Comparison of ENCODE assay signal across 30 mouse cellular contexts in genomic region chr4:84020692-84021091, GRCm38 (mm10).
DNase-seq lines count a peak whose midpoint lies in the region; ATAC-seq and TF ChIP-seq lines count a peak whose summit lies in the region.
"Had no signal": no experiment of that assay in that cellular context is flagged by ENCODE, and none has a peak within 500 bp of the region (broad histone marks: within the 10 kb centered on the region; RNA-seq: fewer than 3 reads in every experiment).

No protein-coding gene starts in this region.

- H3K4me3 ChIP-seq in kidney, postnatal 0 days (replicated peaks; ENCODE audit: low read depth, low read length): no peak overlapping the region
- H3K4me3 ChIP-seq: embryonic facial prominence, embryonic 12.5 days; erythroblast, embryonic 14.5 days; forebrain, embryonic 12.5 days; hindbrain, embryonic 13.5 days; limb, embryonic 10.5 days; limb, embryonic 15.5 days; liver, embryonic 13.5 days; lung, embryonic 15.5 days; midbrain, embryonic 13.5 days; neural tube, embryonic 13.5 days had no signal

- ATAC-seq in kidney, postnatal 0 days (replicated peaks; ENCODE audit: low FRiP score, low read depth): no peak
- ATAC-seq: midbrain, embryonic 13.5 days had no signal

- H3K4me2 ChIP-seq in kidney, postnatal 0 days (ENCODE audit: low read length): no peak overlapping the region
- H3K4me2 ChIP-seq: embryonic facial prominence, embryonic 12.5 days; forebrain, embryonic 12.5 days; heart, embryonic 11.5 days; hindbrain, embryonic 13.5 days; limb, embryonic 15.5 days; liver, embryonic 13.5 days; lung, embryonic 15.5 days; midbrain, embryonic 13.5 days; neural tube, embryonic 13.5 days had no signal

- peak; percentile 90 for DNase-seq in heart, adult 11 months
- no peak for DNase-seq in heart, adult 8-10 months (ENCODE audit: low spot score)
- DNase-seq in kidney, postnatal 0 days (ENCODE audit: low spot score): peak; percentile 67
- no peak for DNase-seq in kidney, adult 11 months
- peak; percentile 14 for DNase-seq in 3134 (ENCODE audit: extremely low read depth, insufficient read length, low spot score)
- peak; percentile 76 for DNase-seq in R1 (ENCODE audit: low read depth, low spot score)
- no peak for DNase-seq in gastrocnemius, adult 18-20 months (ENCODE audit: low spot score)
- DNase-seq: adrenal gland, postnatal 10 days; cerebellum, adult 11 months; cerebellum, adult 9-10 months; cerebellum, postnatal 36 days; gastrocnemius, postnatal 14 days; heart, postnatal 36 days; kidney, adult 8-10 months; kidney, postnatal 36 days; layer of hippocampus, postnatal 36 days; liver, embryonic 13.5 days; right cerebral cortex, postnatal 4 days; thymus, postnatal 4 days had no signal

- no peak for TF ChIP-seq CTCF in kidney, postnatal 0 days (IDR thresholded peaks at IDR 0.05; ENCODE audit: low read depth)

- H3K4me1 ChIP-seq in kidney, postnatal 0 days (replicated peaks; ENCODE audit: insufficient read depth, low read length): peaks cover 9% of the 10 kb centered on the region; the same call in 1 of the 2 replicates
- H3K4me1 ChIP-seq: hindbrain, embryonic 13.5 days; liver, embryonic 13.5 days; midbrain, embryonic 13.5 days had no signal

- H3K27ac ChIP-seq in kidney, postnatal 0 days: no peak overlapping the region
- H3K27ac ChIP-seq: embryonic facial prominence, embryonic 12.5 days; forebrain, embryonic 12.5 days; hindbrain, embryonic 13.5 days; limb, embryonic 15.5 days; liver, embryonic 13.5 days; macrophage; midbrain, embryonic 13.5 days; neural tube, embryonic 13.5 days had no signal

- 29% methylated on average over 1 of the region's 1 CpGs for WGBS in kidney, postnatal 0 days

- H3K27me3 ChIP-seq in kidney, postnatal 0 days (ENCODE audit: insufficient read depth, low read length): no peaks in the 10 kb centered on the region
- H3K27me3 ChIP-seq: forebrain, embryonic 12.5 days; hindbrain, embryonic 13.5 days; limb, embryonic 15.5 days; liver, embryonic 13.5 days; lung, embryonic 15.5 days; neural tube, embryonic 13.5 days had no signal

- H3K36me3 ChIP-seq in kidney, postnatal 0 days (ENCODE audit: insufficient read depth, low read length): no peaks in the 10 kb centered on the region
- H3K36me3 ChIP-seq: embryonic facial prominence, embryonic 12.5 days; forebrain, embryonic 12.5 days; hindbrain, embryonic 13.5 days; limb, embryonic 10.5 days; limb, embryonic 15.5 days; liver, embryonic 13.5 days; lung, embryonic 15.5 days; midbrain, embryonic 13.5 days; neural tube, embryonic 13.5 days had no signal

- H3K9me3 ChIP-seq in kidney, postnatal 0 days (replicated peaks; ENCODE audit: low read length): no peaks in the 10 kb centered on the region
- H3K9me3 ChIP-seq: embryonic facial prominence, embryonic 12.5 days; forebrain, embryonic 12.5 days; hindbrain, embryonic 13.5 days; limb, embryonic 10.5 days; limb, embryonic 15.5 days; liver, embryonic 13.5 days; lung, embryonic 15.5 days; midbrain, embryonic 13.5 days; neural tube, embryonic 13.5 days had no signal

- H3K9ac ChIP-seq in kidney, postnatal 0 days (ENCODE audit: low read depth, low read length): no peak overlapping the region
- H3K9ac ChIP-seq: embryonic facial prominence, embryonic 12.5 days; forebrain, embryonic 12.5 days; hindbrain, embryonic 13.5 days; limb, embryonic 15.5 days; liver, embryonic 13.5 days; lung, embryonic 15.5 days; midbrain, embryonic 13.5 days; neural tube, embryonic 13.5 days had no signal

Comparison
In these comparisons a context has a peak if more than half of its experiments do, and no peak if none do; other contexts are left out.
1. DNase-seq: peak in heart, adult 11 months (single experiment), kidney, postnatal 0 days (single experiment), 3134 (single experiment) and R1 (single experiment); none in heart, adult 8-10 months (single experiment), kidney, adult 11 months (single experiment) and gastrocnemius, adult 18-20 months (single experiment).